Mouse (Mus musculus): Measurements from ENCODE around the gene Msl1.
A peak's percentile ranks its signal among the peaks of the same experiment; 100 is the strongest.
"Not testable (repeated sequence)": the region's sequence is repeated elsewhere in the genome, so short reads cannot be mapped to it uniquely, and the experiment has no call there.

The Msl1 gene

DNA sequence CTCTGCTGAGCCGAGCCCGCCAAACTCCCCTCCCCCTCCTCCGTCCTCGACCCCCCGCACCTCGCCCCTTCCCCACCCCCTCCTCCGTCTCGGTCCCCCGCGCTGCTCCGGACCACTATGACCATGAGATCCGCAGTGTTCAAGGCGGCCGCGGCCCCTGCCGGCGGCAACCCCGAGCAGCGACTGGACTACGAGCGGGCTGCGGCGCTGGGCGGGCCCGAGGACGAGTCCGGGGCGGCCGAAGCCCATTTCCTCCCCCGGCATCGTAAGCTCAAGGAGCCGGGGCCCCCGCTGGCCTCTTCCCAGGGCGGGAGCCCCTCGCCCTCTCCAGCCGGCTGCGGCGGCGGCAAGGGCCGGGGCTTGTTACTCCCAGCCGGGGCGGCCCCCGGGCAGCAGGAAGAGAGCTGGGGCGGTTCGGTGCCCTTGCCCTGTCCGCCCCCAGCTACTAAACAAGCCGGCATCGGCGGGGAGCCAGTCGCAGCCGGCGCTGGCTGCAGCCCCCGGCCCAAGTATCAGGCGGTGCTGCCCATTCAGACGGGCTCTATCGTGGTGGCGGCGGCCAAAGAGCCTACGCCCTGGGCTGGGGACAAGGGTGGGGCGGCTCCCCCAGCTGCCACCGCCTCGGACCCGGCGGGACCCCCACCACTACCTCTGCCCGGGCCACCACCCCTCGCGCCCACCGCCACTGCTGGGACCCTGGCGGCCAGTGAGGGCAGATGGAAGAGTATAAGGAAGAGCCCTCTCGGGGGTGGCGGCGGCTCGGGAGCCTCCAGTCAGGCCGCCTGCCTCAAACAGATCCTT lies 598 bp downstream of the Msl1 start:
- DNase-seq (ENCODE audit: low spot score): no peak

DNA sequence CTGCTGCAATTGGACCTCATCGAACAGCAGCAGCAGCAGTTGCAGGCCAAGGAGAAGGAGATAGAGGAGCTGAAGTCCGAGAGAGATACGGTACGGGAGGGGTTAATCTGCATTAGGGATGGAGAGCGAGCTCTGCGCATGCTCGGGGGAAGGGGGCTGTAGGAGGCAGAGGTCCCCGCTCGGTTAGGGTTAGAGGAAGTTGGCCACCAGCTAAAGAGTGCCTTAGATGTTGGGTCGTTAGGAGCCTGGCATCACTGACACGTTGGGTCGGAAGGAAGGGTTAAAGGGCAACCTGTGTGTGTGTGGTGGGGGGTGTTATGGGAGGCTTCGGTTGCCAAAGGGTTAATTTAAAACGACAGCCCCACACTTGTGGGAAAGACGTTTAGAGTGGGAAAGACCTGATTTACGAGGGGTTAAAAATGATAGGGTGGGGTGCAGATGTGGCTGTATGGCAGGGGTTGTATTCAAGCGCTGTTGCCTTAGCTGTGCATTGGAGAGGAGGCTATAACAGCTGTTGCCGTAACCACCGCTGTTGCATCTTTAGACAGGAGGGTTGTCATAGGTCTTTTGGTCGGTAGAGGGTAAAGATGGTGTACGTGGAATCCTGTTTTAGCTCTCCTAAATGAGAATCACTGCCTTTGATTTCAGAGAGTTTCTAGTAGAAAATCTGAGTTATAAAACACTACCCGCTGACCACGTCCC lies 1.4 kb downstream of the Msl1 start:
- DNase-seq (ENCODE audit: low spot score): peak; percentile 64

DNA sequence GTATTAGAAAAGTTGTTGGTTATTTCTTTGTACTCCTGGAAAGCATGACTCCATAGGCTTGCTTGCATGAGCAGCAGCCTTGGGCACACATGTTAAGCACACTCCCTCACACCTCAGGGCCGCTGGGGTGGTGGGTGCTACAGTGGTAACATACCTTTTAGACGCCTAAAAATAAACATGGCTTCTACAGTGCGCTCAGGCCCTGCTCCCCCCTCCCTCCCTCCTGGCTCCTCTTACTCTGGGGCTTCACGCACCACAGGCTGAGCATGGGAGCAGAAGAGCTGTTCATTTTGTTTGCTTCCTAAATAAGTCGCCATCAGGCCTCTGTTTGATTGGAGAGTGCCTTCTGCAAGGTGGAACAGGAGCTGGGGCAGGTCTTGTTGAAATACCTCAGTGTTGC lies 2.0 kb downstream of the Msl1 start:
- no peak for DNase-seq (ENCODE audit: low spot score)

DNA sequence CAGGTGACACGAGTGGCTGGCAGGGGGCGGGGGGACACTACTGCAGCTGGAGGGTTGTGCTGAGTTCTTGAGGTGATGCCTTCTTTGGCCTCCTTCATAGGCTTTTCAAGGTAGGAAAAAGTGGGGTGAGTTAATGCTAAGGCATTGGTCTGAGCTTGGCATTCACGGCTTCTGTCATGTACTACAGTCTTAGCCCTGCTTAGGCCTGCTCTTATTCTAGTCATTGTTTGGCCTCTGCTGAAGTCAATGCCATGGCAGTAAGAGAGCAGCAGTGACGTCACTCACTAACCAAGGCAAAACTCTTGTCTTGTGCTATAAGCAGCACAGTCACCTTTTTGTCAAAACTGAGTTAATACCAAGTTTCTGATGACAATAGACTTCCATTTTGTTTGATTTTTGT lies 2.6 kb downstream of the Msl1 start:
- no peak for DNase-seq (ENCODE audit: low spot score)

DNA sequence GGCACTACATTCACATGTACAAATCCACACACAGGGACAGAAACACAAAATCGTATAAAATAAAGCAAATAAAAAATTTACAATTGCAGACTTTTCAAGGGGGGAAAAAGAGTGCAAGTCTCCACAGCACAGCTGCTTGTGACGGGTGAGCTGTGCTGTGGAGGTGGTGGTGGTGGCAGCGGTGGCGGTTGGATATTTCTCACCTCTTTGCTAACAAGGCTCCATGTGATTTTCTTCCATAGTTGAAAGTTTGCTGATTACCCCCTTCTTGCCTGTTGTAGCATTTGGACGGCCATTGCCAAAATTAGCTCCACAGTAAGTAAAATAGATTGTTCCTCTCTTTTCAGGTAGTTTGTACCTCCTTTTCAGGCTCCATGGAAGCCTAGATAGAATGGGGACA lies 9.3 kb downstream of the Msl1 start, which contains the start of gene Casc3:
Gene Casc3, plus strand, starts transcription at position 301 of the 400 bp plus-strand sequence.
- no peak for DNase-seq (ENCODE audit: low spot score)

DNA sequence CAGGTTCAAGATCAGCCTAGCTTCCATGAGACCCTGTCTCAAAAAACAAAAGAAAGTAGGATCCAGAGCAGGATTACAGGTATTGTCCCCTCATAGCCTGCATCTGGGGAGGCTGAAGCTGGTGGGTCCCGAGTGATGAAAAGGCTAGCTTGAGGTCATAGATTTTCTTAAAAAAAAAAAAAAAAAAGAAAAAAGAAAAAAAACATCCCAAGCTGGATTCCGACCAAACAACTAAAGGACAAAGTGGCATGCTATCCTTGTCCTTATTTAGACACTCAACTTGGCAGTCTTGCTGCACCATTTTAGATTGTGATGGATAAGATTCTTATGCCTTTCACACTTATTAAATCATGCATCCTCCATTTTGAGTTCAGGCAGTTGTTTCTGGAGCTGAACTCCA lies 13.1 kb downstream of the Msl1 start:
- no peak for DNase-seq (ENCODE audit: low spot score)

DNA sequence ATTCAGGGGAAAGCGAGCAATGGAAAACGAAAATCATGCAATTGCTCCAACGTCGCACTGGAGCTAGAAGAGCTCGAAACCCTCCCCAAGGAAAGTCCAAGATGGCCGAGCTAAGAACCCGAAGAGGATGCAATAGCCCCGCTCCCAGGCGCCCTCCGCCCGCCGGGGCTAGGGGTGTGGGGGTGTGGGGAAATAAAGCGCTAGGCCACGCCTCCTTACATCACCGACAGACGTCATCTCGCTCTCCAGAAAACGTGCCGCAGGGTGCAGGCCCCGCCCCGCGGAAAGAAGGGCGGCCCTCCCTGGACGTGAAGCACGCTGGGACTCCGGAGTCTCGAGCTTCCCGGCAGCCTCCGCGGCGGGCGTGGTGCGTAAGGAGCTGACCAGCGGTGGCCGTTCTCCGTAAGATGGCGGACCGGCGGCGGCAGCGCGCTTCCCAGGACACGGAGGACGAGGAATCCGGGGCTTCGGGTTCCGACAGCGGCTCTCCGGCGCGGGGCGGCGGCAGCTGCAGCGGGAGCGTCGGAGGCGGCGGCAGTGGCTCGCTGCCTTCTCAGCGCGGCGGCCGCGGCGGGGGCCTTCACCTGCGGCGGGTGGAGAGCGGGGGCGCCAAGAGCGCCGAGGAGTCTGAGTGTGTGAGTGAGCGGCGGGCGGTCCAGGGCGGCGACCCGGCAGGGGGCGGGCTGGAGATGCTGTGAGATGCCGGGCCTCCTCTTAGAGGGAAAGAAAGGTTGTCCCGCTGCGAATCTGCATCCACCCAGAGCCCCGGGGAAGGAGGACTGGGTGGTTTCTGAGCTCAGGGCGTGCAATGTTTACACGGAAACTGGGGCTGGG lies 14.4 kb downstream of the Msl1 start:
- DNase-seq (ENCODE audit: low spot score): peak; percentile 98

DNA sequence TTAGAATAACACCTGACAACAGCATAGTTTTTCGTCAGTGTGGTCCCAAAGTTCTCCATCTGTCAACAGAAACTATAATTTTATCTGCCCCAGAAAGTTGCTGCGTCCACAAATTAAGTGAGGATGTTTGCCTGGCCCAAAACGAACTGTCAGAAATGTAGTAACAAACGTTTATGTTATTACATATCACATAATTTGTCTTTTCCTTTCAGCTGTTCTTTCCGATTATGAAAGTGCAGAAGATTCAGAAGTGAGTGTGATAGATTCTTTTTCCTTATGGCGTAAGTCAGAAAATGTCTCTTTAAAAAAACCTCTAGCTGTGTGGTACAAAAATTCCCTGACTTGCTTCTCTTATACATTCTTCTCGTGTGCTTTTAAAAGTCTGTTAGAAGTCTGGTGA lies 15.4 kb downstream of the Msl1 start:
- DNase-seq (ENCODE audit: low spot score): no peak

DNA sequence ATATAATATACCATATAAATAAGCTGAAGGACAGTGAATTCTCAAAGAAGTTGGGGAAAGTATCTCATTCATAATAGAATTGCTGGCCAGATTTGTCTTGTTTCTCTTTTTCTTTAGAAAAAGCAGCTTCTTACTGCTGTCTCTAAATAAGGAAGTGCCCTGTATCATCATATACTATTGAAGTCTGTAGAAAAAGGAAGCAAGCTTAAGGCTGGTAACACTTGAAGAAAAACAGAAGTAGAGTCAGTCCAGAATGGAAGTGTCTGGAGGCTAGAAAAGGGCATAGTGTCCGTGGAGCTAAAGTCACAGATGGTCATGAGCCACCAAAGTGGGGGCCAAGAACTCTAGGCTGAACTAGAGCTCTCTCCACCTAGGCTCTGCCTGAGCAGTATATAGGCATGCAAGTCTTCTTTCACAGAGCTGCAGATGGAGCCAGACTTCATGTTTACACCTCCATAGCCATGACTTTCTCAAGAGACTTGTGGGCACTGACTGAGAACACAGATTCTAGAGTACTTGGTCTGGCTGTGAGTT lies 21.5 kb downstream of the Msl1 start:
- no peak for DNase-seq (ENCODE audit: low spot score)

DNA sequence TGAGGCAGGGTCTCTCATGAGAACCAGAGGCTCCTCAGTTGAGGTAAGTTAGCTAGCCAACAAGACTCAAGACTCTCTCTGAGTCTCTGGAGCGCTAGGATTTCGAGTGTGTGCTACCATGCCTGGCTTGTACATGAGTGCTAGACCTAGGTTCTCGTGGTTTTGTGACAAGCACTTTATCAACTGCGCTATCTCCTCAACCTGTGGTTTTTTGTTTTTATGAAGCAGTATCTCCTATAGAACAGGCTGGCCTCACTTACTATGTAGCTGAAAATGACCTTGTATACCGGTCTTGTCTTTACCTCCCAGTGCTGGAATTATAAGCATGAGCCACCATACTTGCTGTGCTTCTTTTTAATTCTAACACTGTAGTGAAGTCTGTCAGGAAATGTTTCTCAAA lies 25.7 kb downstream of the Msl1 start:
- no peak for DNase-seq (ENCODE audit: low spot score)

DNA sequence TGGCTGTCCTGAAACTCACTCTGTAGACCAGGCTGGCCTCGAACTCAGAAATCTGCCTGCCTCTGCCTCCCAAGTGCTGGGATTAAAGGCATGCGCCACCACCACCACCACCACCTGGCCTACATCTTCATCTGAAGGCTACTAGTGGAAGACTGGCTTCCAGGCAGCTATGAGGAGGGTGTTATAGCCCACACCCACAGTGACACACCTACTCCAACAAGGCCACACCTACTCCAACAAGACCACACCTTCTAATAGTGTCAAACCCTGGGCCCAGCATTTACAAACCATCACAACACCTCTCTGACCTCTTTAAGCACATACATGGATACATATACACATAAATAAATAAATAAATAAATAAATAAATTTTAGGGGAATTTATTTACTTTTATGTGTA lies 30.8 kb downstream of the Msl1 start:
- DNase-seq (ENCODE audit: low spot score): not testable (repeated sequence)

DNA sequence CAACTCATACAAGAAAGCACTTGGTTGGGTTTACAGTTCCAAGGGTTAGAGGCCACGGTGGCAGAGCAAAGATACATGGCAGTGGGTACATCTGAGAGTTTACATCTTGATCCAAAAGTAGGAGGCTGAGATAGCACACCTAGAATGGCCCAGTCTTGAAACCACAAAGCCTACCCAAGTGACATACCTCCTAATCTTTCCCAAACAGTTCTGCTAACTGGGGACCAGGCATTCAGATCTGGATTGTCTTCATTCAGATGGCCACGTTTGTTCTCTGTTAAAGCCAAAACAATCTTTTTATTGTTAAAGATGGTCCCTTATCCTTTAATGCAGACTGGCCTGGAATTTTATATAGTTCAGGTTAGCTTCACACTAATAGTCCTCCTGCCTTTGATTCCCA lies 32.6 kb downstream of the Msl1 start:
- no peak for DNase-seq (ENCODE audit: low spot score)

DNA sequence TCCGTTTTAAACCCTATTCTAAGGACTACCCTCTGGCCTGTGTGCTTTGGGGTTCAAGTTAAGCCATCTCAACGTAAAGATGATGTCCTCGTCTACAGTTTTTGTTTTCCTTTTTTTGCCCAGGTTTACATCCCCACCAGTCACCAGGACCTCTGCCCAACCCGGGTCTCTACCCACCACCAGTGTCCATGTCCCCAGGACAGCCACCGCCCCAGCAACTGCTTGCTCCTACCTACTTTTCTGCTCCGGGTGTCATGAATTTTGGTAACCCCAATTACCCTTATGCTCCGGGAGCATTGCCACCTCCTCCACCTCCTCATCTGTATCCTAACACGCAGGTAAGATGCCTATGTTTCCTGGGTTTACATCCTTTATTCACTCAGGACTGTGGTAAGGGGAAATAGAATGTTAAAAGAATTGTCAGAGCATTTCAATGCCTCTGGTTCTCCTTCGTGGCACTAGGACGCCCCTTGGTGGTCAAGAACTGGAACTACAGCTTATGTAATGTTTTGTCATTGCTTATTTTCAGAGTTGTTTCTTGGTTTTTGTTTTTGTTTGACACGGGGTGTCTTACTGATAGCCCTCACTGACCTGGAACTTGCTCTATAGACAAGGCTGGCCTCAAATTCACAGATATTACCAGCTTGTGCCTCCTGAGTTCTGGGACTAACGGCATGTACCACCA lies 33.9 kb downstream of the Msl1 start:
- no peak for DNase-seq (ENCODE audit: low spot score)

DNA sequence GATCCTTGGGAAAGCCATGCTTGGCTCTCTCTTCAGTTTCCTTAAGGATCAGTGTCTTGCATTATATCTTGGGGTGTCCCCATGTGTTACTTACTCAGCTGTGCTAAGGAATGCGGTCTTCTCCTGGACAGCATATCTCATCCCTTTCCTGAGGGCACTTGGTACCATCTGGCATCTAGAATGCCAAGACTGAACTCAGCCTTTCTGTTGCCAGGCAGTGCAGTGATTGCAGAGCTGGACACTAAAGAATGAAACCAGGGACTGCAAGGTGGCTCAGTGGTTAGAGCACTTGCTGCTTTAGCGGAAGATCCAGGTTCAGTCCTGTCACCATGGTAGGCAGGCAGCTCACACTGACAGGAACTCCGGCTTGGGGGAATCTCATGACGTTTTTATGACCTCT lies 34.6 kb downstream of the Msl1 start:
- no peak for DNase-seq (ENCODE audit: low spot score)

DNA sequence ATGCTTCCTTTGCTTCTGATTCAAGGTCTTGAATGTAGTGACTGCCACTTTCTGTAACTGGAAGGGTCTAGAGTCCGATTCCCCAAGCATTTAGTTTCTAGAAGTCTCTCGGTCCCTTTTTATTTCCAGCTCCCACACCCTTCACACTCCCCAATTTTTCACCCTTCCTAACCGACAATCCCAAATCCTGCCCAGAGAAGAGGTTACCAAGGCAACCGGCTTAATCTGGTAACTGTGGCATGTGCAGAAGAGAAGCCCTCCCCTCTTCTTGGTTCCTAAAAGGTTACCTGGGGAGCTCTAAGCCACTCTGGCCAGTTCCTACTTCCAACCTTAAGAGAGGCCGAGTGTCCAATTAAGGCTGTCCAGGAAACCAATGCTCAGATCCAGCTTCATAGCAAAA lies 40.0 kb downstream of the Msl1 start:
- DNase-seq (ENCODE audit: low spot score): no peak

DNA sequence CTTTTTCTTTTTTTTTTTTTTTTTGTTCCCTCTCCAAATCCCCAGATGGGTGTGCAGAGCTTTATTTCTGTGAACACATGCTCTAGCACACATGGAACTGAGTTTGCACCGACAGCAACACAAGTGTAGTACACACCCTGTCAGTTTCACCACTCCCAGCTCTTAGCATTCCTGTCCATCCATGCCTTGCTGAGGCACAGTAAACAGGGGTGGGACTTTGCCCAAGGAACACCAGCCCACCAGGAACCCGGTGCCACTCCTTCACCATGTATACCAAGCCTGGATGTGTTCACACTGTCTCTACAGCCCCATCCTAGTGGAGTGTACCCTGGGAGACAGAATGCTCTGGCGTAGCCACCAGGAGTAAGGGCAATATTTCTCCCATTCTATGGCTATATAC lies 40.4 kb downstream of the Msl1 start:
- no peak for DNase-seq (ENCODE audit: low spot score)

DNA sequence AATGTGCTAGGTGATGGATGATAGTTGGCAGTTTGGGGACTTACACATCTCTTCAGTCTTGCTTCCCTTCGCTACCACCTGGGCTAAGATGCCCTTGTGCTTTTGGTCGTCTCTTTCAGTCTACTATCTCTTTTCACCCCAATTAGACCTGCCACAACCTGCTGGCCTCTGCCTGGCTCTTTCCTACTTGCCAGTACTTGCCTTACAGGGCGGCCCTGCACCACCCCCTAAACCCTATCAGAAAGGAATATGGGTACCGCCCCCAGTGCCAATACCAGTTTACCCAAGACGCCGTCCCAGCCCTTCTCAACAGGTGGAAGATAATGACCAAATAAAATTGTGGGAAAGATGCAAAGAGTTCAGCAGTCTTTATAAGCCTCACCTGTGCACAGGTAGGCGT lies 40.8 kb downstream of the Msl1 start:
- DNase-seq (ENCODE audit: low spot score): no peak

DNA sequence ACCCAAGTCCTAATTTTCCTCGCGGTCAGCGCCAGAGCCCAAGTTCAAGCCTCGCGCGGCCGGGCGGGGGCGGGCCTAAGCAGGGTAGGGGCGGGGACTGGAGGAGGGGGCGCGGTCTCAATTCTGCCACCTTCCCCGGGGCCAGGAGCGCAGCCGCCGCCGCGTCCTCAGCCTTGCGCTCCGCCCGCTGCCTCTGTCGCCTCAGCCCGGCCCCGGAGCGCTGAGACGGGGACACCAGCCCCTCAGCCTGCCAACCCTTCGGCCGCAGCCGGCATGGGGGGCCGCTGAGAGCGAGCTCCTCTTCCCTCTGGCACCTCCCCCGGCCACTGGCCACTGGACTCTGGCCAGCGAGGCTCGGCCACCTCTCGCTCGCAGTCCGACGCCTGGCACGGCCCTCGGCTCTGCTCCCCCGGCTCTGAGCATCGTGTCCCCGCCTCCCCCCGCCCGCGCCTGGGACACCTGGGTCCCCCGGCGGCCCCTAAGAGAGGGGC lies 41.4 kb downstream of the Msl1 start, which contains the start of gene Rapgefl1:
Gene Rapgefl1, plus strand, starts transcription at position 135 of the 491 bp plus-strand sequence.
- peak; percentile 77 for DNase-seq (ENCODE audit: low spot score)

DNA sequence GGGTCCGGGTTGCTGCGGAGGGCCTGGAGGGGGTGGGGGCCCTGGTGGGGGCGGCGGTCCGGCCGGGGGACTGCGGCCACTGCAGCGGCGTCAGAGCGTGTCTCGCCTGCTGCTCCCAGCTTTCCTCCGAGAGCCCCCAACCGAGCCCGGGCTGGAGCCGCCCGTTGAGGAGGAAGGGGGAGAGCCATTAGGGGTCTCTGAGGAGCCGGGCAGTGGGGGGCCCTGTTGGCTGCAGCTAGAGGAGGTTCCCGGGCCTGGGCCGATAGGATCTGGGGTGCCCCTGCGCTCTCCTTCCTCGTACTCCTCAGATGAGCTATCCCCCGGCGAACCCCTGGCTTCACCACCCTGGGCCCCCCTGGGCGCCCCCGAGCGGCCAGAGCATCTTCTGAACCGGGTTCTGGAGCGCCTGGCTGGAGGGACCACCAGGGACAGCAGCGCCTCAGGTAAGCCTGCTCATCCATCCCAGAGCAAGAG lies 42.0 kb downstream of the Msl1 start:
- DNase-seq (ENCODE audit: low spot score): no peak

DNA sequence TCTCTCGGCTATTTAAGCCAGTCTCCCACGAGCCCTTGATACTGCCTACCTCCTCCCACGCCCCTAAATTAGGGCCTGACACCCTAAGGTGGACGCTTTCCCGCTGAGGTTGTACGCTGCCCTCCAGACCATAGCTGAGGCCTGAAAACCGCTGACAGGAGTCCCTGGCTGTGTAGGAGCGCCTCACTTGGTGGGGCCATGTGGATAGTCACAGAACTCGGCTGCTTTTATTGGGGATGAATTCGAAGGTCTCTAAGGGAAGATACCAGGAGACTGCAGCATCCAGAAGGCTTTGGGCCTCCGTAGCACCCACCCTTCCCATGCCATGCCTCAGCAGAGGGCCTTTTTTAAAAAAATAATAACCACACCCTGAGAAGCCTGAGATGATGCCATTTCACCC lies 42.6 kb downstream of the Msl1 start:
- DNase-seq (ENCODE audit: low spot score): no peak

DNA sequence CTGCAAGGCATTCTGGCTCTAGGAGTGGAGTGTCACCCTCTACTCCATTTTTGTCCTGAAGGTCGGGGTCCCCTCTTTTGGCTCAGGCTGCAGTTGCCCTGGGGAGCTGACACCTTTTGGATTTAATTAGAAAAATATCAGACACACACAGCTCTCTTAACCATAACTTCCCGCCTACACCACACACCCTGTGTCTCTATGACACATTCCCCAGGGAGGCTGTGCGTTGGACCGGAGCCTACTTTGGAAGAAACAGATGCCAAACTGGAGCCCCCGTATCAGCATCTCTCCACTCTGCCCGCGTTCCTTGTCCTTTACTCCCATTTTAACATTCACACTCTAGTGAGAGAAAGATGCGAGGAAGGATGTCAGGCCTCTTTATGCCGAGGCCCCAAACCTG lies 43.2 kb downstream of the Msl1 start:
- no peak for DNase-seq (ENCODE audit: low spot score)

DNA sequence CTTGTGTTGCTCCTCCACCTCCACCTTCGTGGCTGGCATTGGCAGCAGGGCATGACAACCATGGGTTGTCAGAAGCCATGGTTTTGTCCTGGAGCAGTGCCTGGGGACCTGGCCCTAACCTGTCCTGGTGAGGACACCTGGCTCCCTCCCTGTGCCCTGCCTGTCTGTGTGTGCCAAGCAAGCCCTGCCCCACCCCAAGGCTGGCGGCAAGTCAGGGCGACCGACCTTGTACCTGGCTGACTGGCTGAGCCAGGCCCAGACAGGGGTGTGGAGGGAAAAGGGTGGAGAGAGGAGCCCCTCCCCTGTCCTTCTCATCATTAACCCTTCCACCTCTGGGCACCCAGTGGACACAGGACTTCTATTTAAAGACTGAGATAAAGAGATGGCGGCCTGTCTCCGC lies 44.1 kb downstream of the Msl1 start:
- no peak for DNase-seq (ENCODE audit: low spot score)
